Mouse (Mus musculus): ENCODE results near the gene Prss57. TPM values are rescaled to one million over a fixed set of nuclear protein-coding genes. Genes with fewer than 3 reads are reported as not detected.

Gene Prss57
- polyA plus RNA-seq, 1 experiment from 2014 or later = not detected

- 62% methylated on average over 5 of the region's 5 CpGs for WGBS
- peaks cover 7% of the 10 kb centered on the region; the same call in 1 of the 2 replicates for H3K4me1 ChIP-seq (ENCODE audit: insufficient read depth)
- DNase-seq (no peak), ATAC-seq (ENCODE audit: insufficient read depth) (no peak)
- no peak overlapping the region for H3K4me2 ChIP-seq
- H3K9ac ChIP-seq = no peak overlapping the region
- TF ChIP-seq CTCF (IDR thresholded peaks at IDR 0.05; ENCODE audit: low read depth) = peak; percentile 54
- no peak overlapping the region for H3K4me3 ChIP-seq (ENCODE audit: low read depth, low read length)
- no peaks in the 10 kb centered on the region; the same call in 1 of the 2 replicates for H3K9me3 ChIP-seq (ENCODE audit: low read depth, low read length)
- H3K27ac ChIP-seq (ENCODE audit: low read depth) = no peak overlapping the region
- no peaks in the 10 kb centered on the region for H3K36me3 ChIP-seq (ENCODE audit: insufficient read depth)
- peaks cover 9% of the 10 kb centered on the region; the same call in 1 of the 2 replicates for H3K27me3 ChIP-seq (ENCODE audit: insufficient read depth, low read length)
These were observed 16.1 kb downstream of the Prss57 start for GRCm38 (mm10) chr10:79774486-79775279.

DNA sequence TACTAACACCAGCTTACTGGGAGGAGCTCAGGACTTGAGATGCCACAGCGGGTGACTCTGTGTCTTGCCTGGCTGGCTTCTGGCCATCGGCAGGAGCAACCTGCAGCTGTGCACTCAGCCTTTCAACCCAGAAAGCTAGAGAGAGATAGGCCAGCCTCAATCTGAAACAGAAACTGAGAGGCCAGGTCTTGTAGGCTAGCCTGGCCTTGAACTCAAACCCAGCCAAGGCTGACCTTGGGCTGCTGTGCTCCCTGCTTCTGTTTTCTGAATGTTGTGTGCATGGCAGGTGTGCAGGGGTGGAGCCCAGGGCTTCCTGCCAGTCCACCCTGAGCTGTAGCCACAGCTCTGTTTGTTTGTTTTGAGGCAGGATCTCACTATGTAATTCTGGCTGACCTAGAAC, 17.6 kb downstream of the Prss57 start:
- Histone ChIP-seq H3K4me2 (no peak overlapping the region), H3K4me3 (ENCODE audit: low read depth, low read length) (no peak overlapping the region), H3K36me3 (ENCODE audit: insufficient read depth) (no peaks in the 10 kb centered on the region), H3K27me3 (ENCODE audit: insufficient read depth, low read length) (no peaks in the 10 kb centered on the region), H3K4me1 (ENCODE audit: insufficient read depth) (peaks cover 7% of the 10 kb centered on the region; the same call in 1 of the 2 replicates), H3K9ac (no peak overlapping the region), H3K9me3 (ENCODE audit: low read depth, low read length) (no peaks in the 10 kb centered on the region; the same call in 1 of the 2 replicates), H3K27ac (ENCODE audit: low read depth) (no peak overlapping the region)
- ATAC-seq (ENCODE audit: insufficient read depth) (no peak), DNase-seq (no peak)
- no peak for TF ChIP-seq CTCF (IDR thresholded peaks at IDR 0.05; ENCODE audit: low read depth)
- 79% methylated on average over 2 of the region's 2 CpGs for WGBS

DNA sequence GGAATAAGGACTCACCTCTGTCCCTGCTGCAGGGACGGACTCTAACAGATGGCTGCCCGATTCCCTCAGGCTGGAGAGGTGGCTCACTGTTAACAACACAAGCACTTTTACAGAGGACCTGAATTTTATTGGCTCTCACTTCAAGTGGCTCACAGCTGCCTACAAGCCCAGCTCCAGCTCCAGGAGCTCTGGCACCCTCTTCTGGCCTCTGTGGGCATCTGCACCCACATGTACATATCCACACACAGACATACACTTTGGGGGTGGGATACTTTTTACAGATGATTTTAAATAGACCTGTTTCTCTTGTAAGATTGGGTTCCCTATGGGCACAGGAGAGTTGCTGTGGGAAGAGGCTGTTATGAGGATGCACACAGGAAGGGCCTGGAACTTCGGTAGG, 18.4 kb downstream of the Prss57 start:
- ATAC-seq (ENCODE audit: insufficient read depth) (no peak), DNase-seq (no peak)
- H3K4me1 ChIP-seq (ENCODE audit: insufficient read depth) = 0 out of 2 replicates have a peak, but pooled peaks cover 3% of the 10 kb centered on the region
- TF ChIP-seq CTCF (IDR thresholded peaks at IDR 0.05; ENCODE audit: low read depth) = peak; percentile 35
- H3K4me2 ChIP-seq = no peak overlapping the region
- H3K36me3 ChIP-seq (ENCODE audit: insufficient read depth) = no peaks in the 10 kb centered on the region
- WGBS = 94% methylated on average over 3 of the region's 3 CpGs
- no peak overlapping the region for H3K4me3 ChIP-seq (ENCODE audit: low read depth, low read length)
- H3K9me3 ChIP-seq (ENCODE audit: low read depth, low read length) = no peaks in the 10 kb centered on the region; the same call in 1 of the 2 replicates
- H3K27me3 ChIP-seq (ENCODE audit: insufficient read depth, low read length) = no peaks in the 10 kb centered on the region
- H3K27ac ChIP-seq (ENCODE audit: low read depth) = no peak overlapping the region
- no peak overlapping the region for H3K9ac ChIP-seq

- no peak for DNase-seq
- Histone ChIP-seq H3K9ac (no peak overlapping the region), H3K4me3 (ENCODE audit: low read depth, low read length) (no peak overlapping the region), H3K4me2 (no peak overlapping the region), H3K27me3 (ENCODE audit: insufficient read depth, low read length) (no peaks in the 10 kb centered on the region), H3K9me3 (ENCODE audit: low read depth, low read length) (no peaks in the 10 kb centered on the region), H3K36me3 (ENCODE audit: insufficient read depth) (no peaks in the 10 kb centered on the region), H3K27ac (ENCODE audit: low read depth) (no peak overlapping the region), H3K4me1 (ENCODE audit: insufficient read depth) (peaks cover 8% of the 10 kb centered on the region)
- WGBS = 13% methylated on average over 4 of the region's 4 CpGs
- TF ChIP-seq CTCF (IDR thresholded peaks at IDR 0.05; ENCODE audit: low read depth) = no peak
- ATAC-seq (ENCODE audit: insufficient read depth) = no peak
These were observed 21.4 kb downstream of the Prss57 start for GRCm38 (mm10) chr10:79769329-79769728.

- H3K27ac ChIP-seq (ENCODE audit: low read depth) = no peak overlapping the region
- peaks cover 8% of the 10 kb centered on the region for H3K4me1 ChIP-seq (ENCODE audit: insufficient read depth)
- H3K4me3 ChIP-seq (ENCODE audit: low read depth, low read length) = no peak overlapping the region
- H3K9me3 ChIP-seq (ENCODE audit: low read depth, low read length) = no peaks in the 10 kb centered on the region
- H3K36me3 ChIP-seq (ENCODE audit: insufficient read depth) = no peaks in the 10 kb centered on the region
- no peaks in the 10 kb centered on the region for H3K27me3 ChIP-seq (ENCODE audit: insufficient read depth, low read length)
- no peak overlapping the region for H3K9ac ChIP-seq
- peak; percentile 98 for TF ChIP-seq CTCF (IDR thresholded peaks at IDR 0.05; ENCODE audit: low read depth)
- 0% methylated on average over 5 of the region's 5 CpGs for WGBS
- H3K4me2 ChIP-seq = no peak overlapping the region
- ATAC-seq (ENCODE audit: insufficient read depth) (no peak; the same call in 1 of the 2 replicates), DNase-seq (peak; percentile 90)
These were observed 22.4 kb downstream of the Prss57 start for GRCm38 (mm10) chr10:79768400-79768799.

DNA sequence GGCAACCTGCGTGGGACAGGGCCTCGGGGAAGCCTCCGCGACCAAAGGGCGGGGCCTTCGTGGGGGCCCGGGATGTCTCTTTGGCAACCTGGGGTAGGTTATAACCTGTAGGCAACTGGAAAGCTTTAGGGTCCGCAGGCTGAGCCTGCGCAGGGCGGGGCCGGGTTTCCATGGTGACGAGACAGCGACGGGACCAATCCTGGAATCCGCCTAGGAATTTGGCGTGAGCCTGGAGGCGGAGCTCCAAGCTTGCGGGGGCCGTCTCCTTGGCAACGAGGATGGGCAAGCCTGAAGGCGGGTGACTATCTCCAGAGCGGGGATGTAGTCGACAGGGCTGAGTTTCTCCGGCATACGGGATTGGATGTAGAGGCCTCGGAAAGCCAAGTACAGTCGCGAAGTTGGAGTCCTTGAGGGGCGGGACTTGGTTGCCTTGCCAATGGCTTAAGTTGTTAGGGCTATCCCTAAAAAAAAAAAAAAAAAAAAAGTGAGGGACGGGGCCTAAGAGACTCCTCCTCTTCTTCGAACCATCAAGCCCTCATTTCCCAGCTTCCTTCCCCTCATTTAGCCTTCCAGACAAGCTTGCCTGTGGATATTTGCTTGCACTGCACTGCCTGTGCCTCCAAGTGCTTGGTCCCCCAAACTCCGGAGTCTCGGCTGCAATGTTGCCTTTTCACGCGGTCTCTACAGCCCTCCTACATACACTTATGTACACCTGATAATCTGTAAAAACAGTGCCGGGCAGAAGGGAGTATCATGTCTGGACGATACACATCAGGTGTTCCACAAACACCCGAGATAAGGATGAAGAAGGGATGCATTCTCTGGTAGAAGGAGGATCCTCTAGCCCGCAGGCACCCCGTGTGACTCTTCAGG, 23.2 kb downstream of the Prss57 start:
- Histone ChIP-seq H3K4me3 (ENCODE audit: low read depth, low read length) (peak overlapping the region; percentile 87), H3K9me3 (ENCODE audit: low read depth, low read length) (no peaks in the 10 kb centered on the region), H3K36me3 (ENCODE audit: insufficient read depth) (peaks cover 4% of the 10 kb centered on the region; the same call in 1 of the 2 replicates), H3K9ac (peak overlapping the region; percentile 40), H3K27ac (ENCODE audit: low read depth) (peak overlapping the region; percentile 88), H3K4me1 (ENCODE audit: insufficient read depth) (peaks cover 8% of the 10 kb centered on the region), H3K4me2 (peak overlapping the region; percentile 97), H3K27me3 (ENCODE audit: insufficient read depth, low read length) (no peaks in the 10 kb centered on the region)
- ATAC-seq (ENCODE audit: insufficient read depth) = peak; percentile 84
- WGBS = 10% methylated on average over 39 of the region's 40 CpGs
- no peak for TF ChIP-seq CTCF (IDR thresholded peaks at IDR 0.05; ENCODE audit: low read depth)
- peak; percentile 98 for DNase-seq

All from lung, embryonic 14.5 days (tissue).